Mouse (Mus musculus) erythroblast, embryonic 14.5 days (primary cell): ENCODE results near the gene Zscan21.

Experiments
- GATA1 ChIP-seq: IDR thresholded peaks from 2 replicates; pipeline ENCODE4 v1.6.1; 2012; ENCODE audit warnings: low read length, inconsistent platforms, mixed read lengths
- TAL1 ChIP-seq: IDR thresholded peaks from 3 replicates; pipeline ENCODE4 v1.6.1; 2012; ENCODE audit warnings: low read length, inconsistent platforms, mixed read lengths

- no peak for TF ChIP-seq TAL1
- no peak for TF ChIP-seq GATA1
These were observed at the start of gene Zscan21 for GRCm38 (mm10) chr5:138116255-138117198.
